Mouse (Mus musculus): ENCODE measurements around the gene Fam160a1. TPM values are rescaled to one million over a fixed set of nuclear protein-coding genes. Genes with fewer than 3 reads are reported as not detected.

Gene Fam160a1
- total RNA-seq (2021): 10 to 100 TPM; 35.8 to 48.7 TPM

DNA sequence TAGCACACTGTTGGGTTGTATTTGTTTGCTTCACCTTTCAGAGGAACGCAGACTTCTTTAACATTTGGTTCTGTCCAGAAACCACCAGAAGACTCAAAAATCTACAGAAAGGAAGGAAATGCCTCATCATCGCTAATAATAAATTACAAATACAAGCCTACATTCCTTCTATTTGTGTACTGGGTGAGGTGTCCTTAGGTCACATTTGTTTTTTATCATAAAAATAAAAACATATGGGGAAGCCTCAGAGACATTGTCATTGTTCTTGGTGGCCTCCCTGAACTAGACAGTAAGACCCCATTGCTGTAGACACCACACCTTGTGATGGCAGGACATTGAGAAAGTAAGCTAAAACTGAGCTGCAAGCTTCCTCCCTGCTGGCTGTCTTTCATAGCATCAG is at the start of gene Fam160a1:
Fam160a1 (minus strand) TSS at position 101 of the 400 bp plus-strand sequence.
- DNase-seq: no peak
- intact Hi-C loops (cut with DNase I): no loop called here

DNA sequence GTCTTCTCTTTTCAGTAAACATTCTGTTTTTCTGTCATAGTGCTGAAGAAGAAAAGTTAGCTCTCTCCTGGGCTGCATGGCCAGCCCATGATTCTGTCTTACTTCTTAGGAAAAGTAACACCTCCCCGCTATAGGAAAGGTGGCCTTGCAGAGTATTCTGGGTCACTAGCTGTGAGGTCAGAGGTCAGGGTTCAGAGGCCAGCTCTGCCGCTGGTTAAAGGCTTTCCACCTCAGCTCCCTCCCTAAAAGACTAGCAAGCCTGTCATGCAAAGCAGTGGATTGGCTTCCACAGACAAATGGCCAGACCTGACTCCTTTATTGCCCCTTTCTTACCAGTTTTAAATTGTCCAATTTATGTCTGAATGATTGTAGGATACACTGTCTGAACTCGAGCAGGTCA is 46.9 kb upstream of the Fam160a1 start:
- intact Hi-C loops (cut with DNase I): no loop called here
- no peak for DNase-seq

GRCm38 (mm10) chr3:85862886-85863285 is 45.8 kb upstream of the Fam160a1 start:
- intact Hi-C loops (cut with DNase I): no loop called here
- DNase-seq: no peak

DNA sequence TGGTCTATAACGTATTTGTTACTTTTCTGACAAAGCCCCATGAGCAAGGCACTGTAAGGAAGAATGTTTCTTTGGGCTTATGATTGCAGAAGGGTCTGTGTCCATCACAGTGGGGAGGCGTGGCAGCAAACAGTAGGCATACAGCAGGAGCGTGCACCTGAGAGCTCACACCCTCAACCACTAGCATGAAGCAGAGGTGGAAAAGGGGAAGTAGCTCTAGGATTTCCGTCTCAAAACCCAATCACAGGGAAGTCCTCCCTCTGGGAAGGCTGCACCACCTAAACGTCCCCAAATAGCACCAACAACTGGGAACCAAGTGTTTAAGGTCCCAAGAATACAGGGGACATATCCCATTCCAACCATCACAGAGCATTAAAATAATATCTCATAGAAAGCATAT is 43.9 kb upstream of the Fam160a1 start:
- intact Hi-C loops (cut with DNase I): loop anchor here (2.0 kb wide), 1 partner anchor 26 kb away; the partner anchor contains the start of genes Glt28d2 and Gm37240
- no peak for DNase-seq

GRCm38 (mm10) chr3:85859311-85859710 is 42.2 kb upstream of the Fam160a1 start:
- DNase-seq: no peak
- intact Hi-C loops (cut with DNase I): loop anchor here (2.0 kb wide), 1 partner anchor 45 kb away; no protein-coding TSS in a partner anchor

DNA sequence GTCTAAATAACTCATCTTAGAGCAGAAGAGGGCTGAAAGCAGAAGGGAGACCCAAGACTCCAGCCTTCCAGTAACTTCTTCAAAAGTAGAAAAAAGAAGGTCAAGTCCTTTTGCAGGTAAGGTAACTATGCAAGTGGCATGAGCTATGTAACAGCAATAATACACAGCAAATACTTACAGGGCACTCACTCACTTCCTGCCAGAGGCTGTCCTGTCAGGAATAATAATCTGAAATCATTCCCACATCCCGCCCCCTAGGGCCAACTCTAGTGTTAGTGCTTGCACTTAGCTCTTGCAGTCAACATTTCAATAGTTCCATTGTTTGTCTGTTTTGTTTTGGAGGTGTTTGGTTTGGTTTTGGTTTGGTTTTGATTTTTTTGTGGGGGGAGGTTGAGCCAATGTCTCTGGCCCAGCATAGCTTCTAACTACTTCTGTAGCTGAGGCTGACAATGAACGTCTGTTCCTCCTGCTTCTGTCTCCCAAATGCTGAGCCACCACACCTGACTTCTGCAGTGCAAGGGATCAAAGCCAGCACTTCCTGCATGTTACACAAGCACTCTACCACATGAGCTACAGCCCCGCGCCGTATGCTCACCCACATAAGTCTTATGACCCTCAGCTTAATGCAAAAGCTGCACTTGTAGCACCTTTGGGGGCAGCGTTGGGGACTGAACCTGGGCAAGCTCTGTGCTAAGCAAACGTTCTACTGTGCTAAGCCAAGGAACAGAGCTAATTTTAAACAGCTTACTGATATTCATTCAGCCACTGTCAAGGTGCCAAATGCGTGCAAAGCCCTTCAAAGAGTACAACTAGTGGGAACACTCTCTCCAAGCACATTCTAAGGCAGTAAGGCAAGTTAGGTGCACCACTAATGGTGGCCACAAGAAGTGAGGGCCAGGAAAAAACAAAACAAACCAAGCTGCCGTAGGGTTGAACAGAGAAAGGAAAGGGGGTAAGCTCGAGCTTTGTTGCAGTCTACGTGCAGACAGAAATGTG is 41.3 kb upstream of the Fam160a1 start:
- intact Hi-C loops (cut with DNase I): loop anchor here (2.0 kb wide), 1 partner anchor 44 kb away; no protein-coding TSS in a partner anchor
- DNase-seq: peak; percentile 80

GRCm38 (mm10) chr3:85857083-85857482 is 40.0 kb upstream of the Fam160a1 start:
- no peak for DNase-seq
- intact Hi-C loops (cut with DNase I): no loop called here

DNA sequence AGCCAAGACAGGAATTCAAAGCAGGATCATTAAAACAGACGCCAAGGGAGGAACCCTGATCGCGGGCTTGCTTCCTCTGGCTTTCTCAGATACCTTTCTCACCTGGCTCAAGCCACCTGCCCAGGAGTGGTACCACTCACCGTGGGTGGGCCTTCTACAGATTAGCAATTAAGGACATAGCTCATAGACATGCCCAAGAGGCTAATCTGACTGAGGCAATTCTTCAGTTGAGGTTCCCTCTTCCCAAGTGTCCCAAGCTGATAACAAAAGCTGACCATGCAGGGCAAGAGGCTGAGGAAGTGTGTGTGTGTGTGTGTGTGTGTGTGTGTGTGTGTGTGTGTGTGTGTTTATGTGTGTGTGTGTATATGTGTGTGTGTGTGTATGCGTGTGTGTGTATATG is 38.9 kb upstream of the Fam160a1 start:
- DNase-seq: no peak
- intact Hi-C loops (cut with DNase I): no loop called here

GRCm38 (mm10) chr3:85855043-85855442 is 38.0 kb upstream of the Fam160a1 start:
- intact Hi-C loops (cut with DNase I): no loop called here
- DNase-seq: no peak

- intact Hi-C loops (cut with DNase I): no loop called here
- no peak for DNase-seq
These were observed 37.1 kb upstream of the Fam160a1 start for GRCm38 (mm10) chr3:85854143-85854542.

DNA sequence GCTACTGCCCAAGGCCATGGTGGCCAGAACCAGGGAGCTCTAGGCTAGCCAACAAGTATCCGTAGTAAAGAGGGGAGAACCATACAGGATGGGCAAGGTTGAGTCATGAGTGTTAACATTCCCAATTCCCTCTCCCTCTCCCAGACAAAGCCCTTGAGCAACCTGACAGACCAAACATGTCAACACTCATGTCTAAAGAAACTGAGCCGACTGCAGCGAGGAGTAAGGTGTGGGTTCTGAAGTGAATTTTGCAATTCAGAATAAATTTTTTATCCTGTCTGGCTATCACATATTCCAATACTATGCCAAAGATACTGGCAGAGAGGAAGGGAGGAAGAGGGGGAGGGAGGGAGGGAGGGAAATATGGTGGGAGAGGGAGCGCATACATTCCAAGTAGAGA is 36.6 kb upstream of the Fam160a1 start:
- DNase-seq: no peak
- intact Hi-C loops (cut with DNase I): no loop called here

GRCm38 (mm10) chr3:85850079-85850478 is 33.0 kb upstream of the Fam160a1 start:
- no peak for DNase-seq
- intact Hi-C loops (cut with DNase I): no loop called here

GRCm38 (mm10) chr3:85846316-85846715 is 29.2 kb upstream of the Fam160a1 start:
- DNase-seq: no peak
- intact Hi-C loops (cut with DNase I): no loop called here

DNA sequence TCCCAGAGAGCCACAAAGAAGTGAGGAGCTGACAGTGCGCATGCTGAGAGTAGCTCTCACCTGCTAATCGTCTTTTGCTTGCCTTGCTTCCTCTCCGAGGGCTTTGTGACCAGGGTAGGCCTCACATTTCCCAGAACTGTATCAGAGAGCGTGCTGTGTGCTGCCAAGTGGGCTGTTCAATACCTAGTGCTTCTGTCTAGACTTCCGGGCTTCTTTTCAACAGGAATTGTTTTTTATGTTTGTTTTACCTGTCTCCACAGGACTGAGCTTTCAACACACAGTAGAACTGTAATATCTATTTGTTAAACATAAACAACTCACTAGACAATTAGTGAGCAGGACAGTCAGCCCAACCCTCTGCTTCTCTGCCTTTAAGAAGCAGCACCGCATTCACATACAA is 28.2 kb upstream of the Fam160a1 start:
- no peak for DNase-seq
- intact Hi-C loops (cut with DNase I): no loop called here

GRCm38 (mm10) chr3:85842881-85843218 is 25.8 kb upstream of the Fam160a1 start:
- peak in 1 of 2 experiments; percentile 42 for DNase-seq
- intact Hi-C loops (cut with DNase I): no loop called here

- intact Hi-C loops (cut with DNase I): no loop called here
- peak in 1 of 2 experiments; percentile 24 for DNase-seq
These were observed 25.2 kb upstream of the Fam160a1 start for GRCm38 (mm10) chr3:85842177-85842880.

GRCm38 (mm10) chr3:85841454-85842176 is 24.5 kb upstream of the Fam160a1 start:
- intact Hi-C loops (cut with DNase I): no loop called here
- DNase-seq: no peak

GRCm38 (mm10) chr3:85833627-85834026 is 16.5 kb upstream of the Fam160a1 start:
- no peak for DNase-seq
- intact Hi-C loops (cut with DNase I): no loop called here

GRCm38 (mm10) chr3:85832490-85833155 is 15.5 kb upstream of the Fam160a1 start:
- no peak for DNase-seq
- intact Hi-C loops (cut with DNase I): no loop called here

DNA sequence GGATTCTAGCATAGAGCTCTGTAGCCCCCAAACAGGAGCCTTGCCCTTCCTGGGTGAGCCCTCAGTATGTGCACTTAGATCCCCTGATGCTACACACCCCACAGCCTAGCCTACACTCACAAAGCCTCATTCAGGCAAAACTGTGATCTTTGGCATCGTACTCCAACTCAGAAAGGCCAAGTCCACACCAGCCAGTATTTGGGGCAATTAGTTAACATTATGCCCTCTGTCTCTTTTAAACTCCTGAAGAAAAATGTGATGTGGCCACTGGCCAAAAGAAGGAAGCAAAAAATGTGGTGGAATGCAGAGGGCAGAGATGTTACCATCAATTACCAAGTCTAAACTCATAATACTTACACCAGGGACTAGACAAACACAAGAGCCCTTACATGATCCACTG is 14.7 kb upstream of the Fam160a1 start:
- no peak for DNase-seq
- intact Hi-C loops (cut with DNase I): no loop called here
